Mouse (Mus musculus): Measurements from ENCODE around the gene Gm42417.

DNA sequence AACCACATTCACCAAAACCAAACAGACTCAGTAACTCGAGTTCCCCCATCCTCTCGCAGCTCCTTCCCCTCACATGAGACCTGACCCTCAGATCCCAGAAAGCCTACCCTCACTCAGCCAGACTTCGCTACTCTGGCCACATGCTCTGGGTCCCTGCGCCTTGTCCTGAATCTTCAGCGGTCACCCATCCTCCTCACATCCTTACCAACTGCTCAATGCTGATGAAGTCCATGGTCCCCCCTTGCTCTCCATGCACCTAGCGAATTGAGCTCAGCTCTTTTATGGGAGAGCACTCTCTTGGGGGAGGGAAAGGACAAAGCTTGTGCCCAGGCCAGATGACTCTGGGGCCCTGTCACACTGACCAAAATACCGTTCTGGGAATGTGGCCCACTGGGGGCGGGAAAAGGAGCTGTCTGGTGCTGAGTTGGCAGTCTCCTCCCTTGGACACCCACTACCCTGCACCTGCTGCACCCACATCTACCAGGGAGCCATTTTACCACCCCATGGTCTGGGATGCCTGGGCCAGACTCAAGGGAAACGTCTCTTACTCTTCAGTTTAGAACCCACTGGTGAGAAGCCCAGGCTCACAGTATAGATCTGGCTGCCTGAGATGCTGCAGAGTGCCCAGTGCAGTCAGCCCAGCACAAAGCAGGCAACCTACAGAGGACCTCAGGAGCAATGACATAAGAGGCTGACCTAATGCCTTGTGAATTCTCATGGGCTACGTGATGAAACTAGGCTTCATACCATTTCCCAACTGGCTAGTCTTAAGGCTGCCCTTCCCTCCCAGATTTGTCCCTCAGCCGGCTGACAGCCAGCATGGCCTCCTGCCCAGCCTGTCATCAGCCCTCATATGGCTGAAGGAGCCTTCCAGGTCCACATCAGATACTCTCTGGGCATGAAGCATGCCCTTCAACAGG lies 3.5 kb downstream of the Gm42417 start:
- no peak for TF ChIP-seq CTCF (IDR thresholded peaks at IDR 0.05; ENCODE audit: low read depth, low read length)
- no peak for TF ChIP-seq TAL1 (conservative IDR thresholded peaks at IDR 0.05; ENCODE audit: low read depth, low read length)
- no peak for TF ChIP-seq GATA1 (IDR thresholded peaks at IDR 0.05; ENCODE audit: borderline replicate concordance, low read length)
- TF ChIP-seq POLR2AphosphoS5 (IDR thresholded peaks at IDR 0.05; ENCODE audit: insufficient replicate concordance, low read depth, low read length), result no peak
- TF ChIP-seq GATA2 (IDR thresholded peaks at IDR 0.05; ENCODE audit: borderline replicate concordance, low read depth, low read length), result no peak
